Mouse (Mus musculus): ENCODE data around the gene Elmod1. TPM values are rescaled to one million over a fixed set of nuclear protein-coding genes. Genes with fewer than 3 reads are reported as not detected.

Elmod1 gene
- polyA plus RNA-seq, 1 experiment from 2014 or later: 13.4 TPM

DNA sequence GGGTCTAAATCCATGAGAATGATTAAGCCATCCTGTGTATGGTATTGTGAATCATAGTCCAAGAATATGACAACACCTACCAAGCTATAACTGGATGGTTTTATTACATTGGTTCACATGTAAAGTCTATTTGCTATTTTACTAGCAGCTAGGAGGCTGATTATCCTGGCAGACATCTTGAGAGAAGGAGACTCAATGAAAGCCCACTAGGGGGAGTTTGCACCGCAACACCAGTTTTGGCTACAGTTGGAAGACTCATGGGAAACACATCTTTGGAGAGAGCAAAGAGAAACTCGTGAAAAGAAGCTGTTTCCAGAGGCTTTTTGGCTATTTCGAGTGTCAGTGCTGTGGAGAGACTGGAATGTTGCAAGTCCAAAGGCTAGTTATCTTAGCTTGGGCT is 69.7 kb downstream of the Elmod1 start:
- Histone ChIP-seq H3K36me3 (no peaks in the 10 kb centered on the region), H3K9me3 (no peaks in the 10 kb centered on the region), H3K9ac (replicated peaks) (no peak overlapping the region), H3K4me1 (replicated peaks) (0 out of 2 replicates have a peak, but pooled peaks cover under 1% of the 10 kb centered on the region), H3K4me2 (replicated peaks) (no peak overlapping the region), H3K27ac (no peak overlapping the region), H3K4me3 (replicated peaks) (no peak overlapping the region), H3K27me3 (no peaks in the 10 kb centered on the region)
- 52% methylated on average over 3 of the region's 3 CpGs for WGBS
- no peak for ATAC-seq

GRCm38 (mm10) chr9:53903215-53903842 is 71.8 kb downstream of the Elmod1 start:
- 87% methylated on average over 7 of the region's 7 CpGs for WGBS
- Histone ChIP-seq H3K36me3 (no peaks in the 10 kb centered on the region), H3K4me3 (replicated peaks) (no peak overlapping the region), H3K27me3 (no peaks in the 10 kb centered on the region), H3K9me3 (no peaks in the 10 kb centered on the region), H3K4me2 (replicated peaks) (no peak overlapping the region), H3K27ac (no peak overlapping the region), H3K4me1 (replicated peaks) (no peaks in the 10 kb centered on the region), H3K9ac (replicated peaks) (no peak overlapping the region)
- ATAC-seq: no peak

- Histone ChIP-seq H3K4me3 (replicated peaks) (no peak overlapping the region), H3K4me2 (replicated peaks) (no peak overlapping the region), H3K9ac (replicated peaks) (no peak overlapping the region), H3K4me1 (replicated peaks) (no peaks in the 10 kb centered on the region), H3K27me3 (no peaks in the 10 kb centered on the region), H3K27ac (no peak overlapping the region), H3K36me3 (no peaks in the 10 kb centered on the region), H3K9me3 (no peaks in the 10 kb centered on the region)
- ATAC-seq: no peak
- WGBS: 90% methylated on average over 6 of the region's 6 CpGs
Observed at GRCm38 (mm10) chr9:53899836-53900235, 75.3 kb downstream of the Elmod1 start.

GRCm38 (mm10) chr9:53895827-53896226 is 79.3 kb downstream of the Elmod1 start:
- ATAC-seq: no peak
- 72% methylated on average over 7 of the region's 7 CpGs for WGBS
- Histone ChIP-seq H3K9me3 (0 out of 2 replicates have a peak, but pooled peaks cover 4% of the 10 kb centered on the region), H3K9ac (replicated peaks) (no peak overlapping the region), H3K4me3 (replicated peaks) (no peak overlapping the region), H3K27ac (no peak overlapping the region), H3K27me3 (no peaks in the 10 kb centered on the region), H3K4me2 (replicated peaks) (no peak overlapping the region), H3K4me1 (replicated peaks) (no peaks in the 10 kb centered on the region), H3K36me3 (no peaks in the 10 kb centered on the region)

DNA sequence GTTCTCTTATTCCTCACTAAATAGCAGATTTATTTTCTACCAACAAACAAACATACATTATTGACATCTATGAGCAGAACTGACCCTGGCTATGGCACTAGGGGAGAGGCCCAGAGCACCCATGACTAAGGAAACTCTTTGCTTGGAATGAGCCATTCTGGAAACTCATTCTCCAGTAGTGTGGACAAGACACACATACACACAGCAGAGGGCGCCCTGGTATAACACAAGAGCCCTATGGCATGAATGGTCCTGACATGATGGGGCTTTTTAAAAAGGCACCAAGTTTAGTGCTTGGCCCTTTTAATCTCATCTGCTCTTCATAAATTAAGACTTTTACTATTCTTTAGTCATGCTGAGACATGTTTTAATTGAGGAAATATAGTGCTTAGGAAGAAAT is 85.0 kb downstream of the Elmod1 start:
- no peak overlapping the region for H3K9ac ChIP-seq (replicated peaks)
- ATAC-seq: peak; percentile 63; the same call in 1 of the 2 replicates

GRCm38 (mm10) chr9:53883588-53884280 is 91.4 kb downstream of the Elmod1 start:
- peak; percentile 82 for ATAC-seq
- 84% methylated on average over 23 of the region's 23 CpGs for WGBS
- H3K27ac ChIP-seq: no peak overlapping the region

More for the DNA sequence above, 85.0 kb downstream of the Elmod1 start:
- no peaks in the 10 kb centered on the region for H3K4me1 ChIP-seq (replicated peaks)
- H3K36me3 ChIP-seq: no peaks in the 10 kb centered on the region
- no peaks in the 10 kb centered on the region for H3K27me3 ChIP-seq
- WGBS: 0% methylated on average over 1 of the region's 1 CpGs
- H3K9me3 ChIP-seq: 0 out of 2 replicates have a peak, but pooled peaks cover 4% of the 10 kb centered on the region
- H3K4me2 ChIP-seq (replicated peaks): no peak overlapping the region
- H3K4me3 ChIP-seq (replicated peaks): no peak overlapping the region
- H3K27ac ChIP-seq: no peak overlapping the region

GRCm38 (mm10) chr9:53877423-53877822 is 97.7 kb downstream of the Elmod1 start:
- no peak for ATAC-seq
- WGBS: 38% methylated on average over 2 of the region's 2 CpGs
- H3K4me3 ChIP-seq (replicated peaks): no peak overlapping the region
- no peak overlapping the region for H3K27ac ChIP-seq
- no peaks in the 10 kb centered on the region for H3K4me1 ChIP-seq (replicated peaks)
- no peaks in the 10 kb centered on the region for H3K36me3 ChIP-seq
- no peak overlapping the region for H3K4me2 ChIP-seq (replicated peaks)
- no peak overlapping the region for H3K9ac ChIP-seq (replicated peaks)
- no peaks in the 10 kb centered on the region for H3K27me3 ChIP-seq
- no peaks in the 10 kb centered on the region for H3K9me3 ChIP-seq

More at GRCm38 (mm10) chr9:53883588-53884280, 91.4 kb downstream of the Elmod1 start:
- Histone ChIP-seq H3K27me3 (no peaks in the 10 kb centered on the region), H3K36me3 (no peaks in the 10 kb centered on the region), H3K4me1 (replicated peaks) (no peaks in the 10 kb centered on the region), H3K4me2 (replicated peaks) (no peak overlapping the region), H3K9me3 (no peaks in the 10 kb centered on the region), H3K4me3 (replicated peaks) (no peak overlapping the region), H3K9ac (replicated peaks) (no peak overlapping the region)

DNA sequence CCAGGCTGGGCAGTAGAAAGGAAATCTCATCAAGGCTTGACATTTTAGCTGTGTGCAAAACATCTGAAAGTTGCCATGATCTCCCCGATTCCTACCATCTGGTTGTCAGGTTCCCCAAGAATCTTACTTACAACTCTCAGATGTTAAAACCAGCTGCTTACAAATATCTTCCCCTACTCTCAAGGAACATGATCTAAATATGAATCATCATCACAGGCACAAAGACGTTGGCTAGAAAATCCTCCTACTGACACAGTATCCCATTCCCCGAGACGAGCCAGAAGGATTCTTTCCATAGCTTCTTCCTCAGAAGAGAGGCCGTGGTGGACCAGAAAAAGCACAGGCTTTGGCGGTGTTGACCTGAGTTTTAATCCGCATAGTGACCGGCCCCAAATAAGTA is 101.9 kb downstream of the Elmod1 start:
- H3K27me3 ChIP-seq: no peaks in the 10 kb centered on the region
- peaks cover 4% of the 10 kb centered on the region; the same call in 1 of the 2 replicates for H3K9me3 ChIP-seq
- no peak overlapping the region for H3K27ac ChIP-seq
- WGBS: 92% methylated on average over 8 of the region's 8 CpGs
- H3K4me2 ChIP-seq (replicated peaks): no peak overlapping the region
- H3K9ac ChIP-seq (replicated peaks): no peak overlapping the region
- no peaks in the 10 kb centered on the region for H3K36me3 ChIP-seq
- no peaks in the 10 kb centered on the region for H3K4me1 ChIP-seq (replicated peaks)
- no peak for ATAC-seq
- H3K4me3 ChIP-seq (replicated peaks): no peak overlapping the region

Other genes starting within 250 kb of the Elmod1 start
- gene Slc35f2, start 203.8 kb downstream of the Elmod1 start, polyA plus RNA-seq (2015; fragmentation: Nextera tagmentation; extraction: Ambion mirVana): 3.6 and 3.9 TPM in 2 replicates
- 0.16 TPM in 1 of 2 replicates, not detected in the other for gene Sln, start 125.1 kb downstream of the Elmod1 start, polyA plus RNA-seq (2015; fragmentation: Nextera tagmentation; extraction: Ambion mirVana)
- gene Tnfaip8l3, start 93.1 kb upstream of the Elmod1 start, polyA plus RNA-seq (2015; fragmentation: Nextera tagmentation; extraction: Ambion mirVana): 0.12 and 0.22 TPM in 2 replicates

All from midbrain, embryonic 13.5 days (tissue).